Mouse (Mus musculus) liver, embryonic 15.5 days (tissue): ENCODE measurements around the gene Cyp2g1. TPM values are rescaled to one million over a fixed set of nuclear protein-coding genes. Genes with fewer than 3 reads are reported as not detected.

Source experiments
- ATAC-seq: fragments of 200-750 bp; cut with Nextera tagmentation; 2 replicates; pipeline ENCODE4 v1.8.0; 2017; ENCODE audit warnings: moderate number of reproducible peaks, mild to moderate bottlenecking, moderate library complexity; ENCODE audit not compliant: insufficient read depth
- H3K27ac ChIP-seq: fragments of 300-500 bp; sonication (generic); replicated peaks from 2 replicates; pipeline ENCODE4 v1.5.1; 2015; ENCODE audit warnings: mild to moderate bottlenecking, inconsistent platforms
- H3K27me3 ChIP-seq: fragments of 300-500 bp; sonication (generic); 2 replicates; pipeline ENCODE4 v1.6.1; 2015; ENCODE audit warnings: mild to moderate bottlenecking, inconsistent platforms
- H3K36me3 ChIP-seq: fragments of 300-500 bp; sonication (generic); replicated peaks from 2 replicates; pipeline ENCODE4 v1.6.1; 2015; ENCODE audit warnings: moderate library complexity, mild to moderate bottlenecking, inconsistent platforms
- H3K4me1 ChIP-seq: fragments of 300-500 bp; sonication (generic); replicated peaks from 2 replicates; pipeline ENCODE4 v1.6.1; 2015; ENCODE audit warnings: inconsistent platforms
- H3K4me2 ChIP-seq: fragments of 300-500 bp; sonication (generic); 2 replicates; pipeline ENCODE4 v1.6.1; 2015; ENCODE audit warnings: moderate library complexity, mild to moderate bottlenecking, inconsistent platforms
- H3K4me3 ChIP-seq: fragments of 300-500 bp; sonication (generic); replicated peaks from 2 replicates; pipeline ENCODE4 v1.5.1; 2015; ENCODE audit warnings: mild to moderate bottlenecking, inconsistent platforms
- H3K9ac ChIP-seq: fragments of 300-500 bp; sonication (generic); 2 replicates; pipeline ENCODE4 v1.6.1; 2015; ENCODE audit warnings: moderate library complexity, mild to moderate bottlenecking, inconsistent platforms
- H3K9me3 ChIP-seq: fragments of 300-500 bp; sonication (generic); replicated peaks from 2 replicates; pipeline ENCODE4 v1.6.1; 2016; ENCODE audit warnings: inconsistent platforms
- WGBS: fragments of 180-500 bp; shearing (Covaris S2); methylation state at CpG from one replicate; pipeline ENCODE4 v1.1.7; 2015; ENCODE audit warnings: mixed read lengths; ENCODE audit not compliant: insufficient replicate concordance; 5-methylcytosine and 5-hydroxymethylcytosine counted together
- polyA plus RNA-seq: library from polyadenylated mRNA; unstranded; fragments of >200 nt; fragmentation: Nextera tagmentation; extraction: Ambion mirVana; gene quantifications from 2 replicates; pipeline ENCODE4 v1.2.1, GENCODE M21; 2015

Gene Cyp2g1
- polyA plus RNA-seq = not detected in 2 replicates

DNA sequence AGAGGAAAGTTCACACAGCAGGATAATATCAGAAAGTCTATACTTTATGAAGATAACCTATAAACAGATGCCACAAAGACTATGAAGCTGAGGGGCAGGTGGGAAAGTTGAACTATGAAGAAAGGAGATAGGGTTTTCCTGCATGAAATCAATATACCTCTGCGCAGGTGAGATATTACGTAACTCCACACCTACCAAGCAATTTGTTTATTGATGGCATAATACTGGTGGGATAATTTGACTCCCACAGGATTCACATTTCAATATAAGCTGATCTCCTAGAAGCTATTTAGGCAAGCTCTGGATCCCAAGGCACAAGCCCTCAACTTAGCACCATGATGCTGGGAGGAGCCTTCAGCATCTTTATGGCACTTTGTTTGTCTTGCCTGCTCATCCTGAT lies at the start of gene Cyp2g1:
TSS of gene Cyp2g1 (plus strand) at position 301 of the 400 bp plus-strand sequence.
- 60% methylated on average over 2 of the region's 2 CpGs for WGBS
- Histone ChIP-seq H3K4me2 (no peak within 1 kb of the TSS), H3K4me1 (no peaks in the 10 kb centered on the region)

DNA sequence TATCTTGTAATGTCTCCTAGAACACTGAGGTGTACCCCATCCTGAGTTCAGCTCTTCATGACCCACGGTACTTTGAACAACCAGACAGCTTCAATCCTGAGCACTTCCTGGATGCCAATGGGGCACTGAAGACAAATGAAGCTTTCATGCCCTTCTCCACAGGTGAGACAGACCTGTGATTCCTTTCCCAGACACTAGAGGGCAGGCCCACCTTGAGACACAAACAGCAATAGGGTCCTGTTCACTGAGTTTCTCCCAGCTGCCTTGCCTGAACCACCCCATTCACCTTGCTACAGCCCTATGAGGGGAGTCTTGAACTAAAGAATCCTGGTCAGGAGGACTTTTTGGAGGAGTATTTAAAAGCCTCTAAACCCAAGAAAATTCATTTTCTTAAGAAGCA lies 41.6 kb upstream of the Cyp2g1 start:
- H3K27ac ChIP-seq = no peak overlapping the region
- no peak overlapping the region for H3K9ac ChIP-seq
- no peak overlapping the region for H3K4me2 ChIP-seq
- WGBS = 39% methylated on average over 1 of the region's 1 CpGs
- no peaks in the 10 kb centered on the region for H3K9me3 ChIP-seq
- no peaks in the 10 kb centered on the region for H3K4me1 ChIP-seq
- no peak for ATAC-seq
- no peak overlapping the region for H3K4me3 ChIP-seq
- no peaks in the 10 kb centered on the region for H3K27me3 ChIP-seq
- H3K36me3 ChIP-seq = no peaks in the 10 kb centered on the region

More for the DNA sequence above, at the start of gene Cyp2g1:
- H3K9me3 ChIP-seq = no peaks in the 10 kb centered on the region; the same call in 1 of the 2 replicates
- no peaks in the 10 kb centered on the region for H3K27me3 ChIP-seq
- ATAC-seq = no peak
- no peak within 1 kb of the TSS for H3K4me3 ChIP-seq
- no peak within 1 kb of the TSS for H3K9ac ChIP-seq
- H3K36me3 ChIP-seq = no peaks in the 10 kb centered on the region
- no peak within 1 kb of the TSS for H3K27ac ChIP-seq

DNA sequence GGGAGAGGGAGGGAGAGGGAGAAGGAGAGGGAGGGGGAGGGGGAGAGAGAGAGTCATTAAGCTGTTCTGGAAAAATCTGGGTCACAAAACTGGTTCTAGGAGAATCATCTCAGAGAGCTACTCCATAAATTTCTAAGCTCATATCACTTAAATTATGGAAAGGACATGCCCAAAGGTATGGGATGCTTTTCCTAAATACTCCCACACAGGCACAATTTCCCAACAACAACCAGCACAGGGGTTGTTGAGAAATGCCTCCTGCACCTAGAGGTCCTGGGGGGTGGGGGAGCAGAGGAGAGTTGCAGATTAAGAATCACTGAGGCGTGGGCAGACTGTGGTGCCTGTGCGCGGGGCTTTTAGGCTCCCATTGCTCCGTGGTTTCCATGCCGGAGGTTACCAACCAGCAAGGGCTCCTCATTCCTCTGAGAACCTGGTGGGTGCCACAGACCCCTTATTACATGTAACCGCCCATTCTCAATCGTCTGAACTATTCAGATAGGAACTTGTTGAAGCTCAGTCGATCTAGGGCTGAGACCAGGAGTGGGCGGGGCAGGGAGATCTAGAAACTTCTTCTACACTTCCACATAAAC lies 38.7 kb upstream of the Cyp2g1 start:
- WGBS = 57% methylated on average over 9 of the region's 9 CpGs
- no peak for ATAC-seq
- no peak overlapping the region for H3K4me2 ChIP-seq
- no peaks in the 10 kb centered on the region for H3K36me3 ChIP-seq
- no peak overlapping the region for H3K27ac ChIP-seq
- H3K4me3 ChIP-seq = no peak overlapping the region
- H3K9ac ChIP-seq = no peak overlapping the region
- H3K9me3 ChIP-seq = no peaks in the 10 kb centered on the region
- no peaks in the 10 kb centered on the region for H3K4me1 ChIP-seq
- H3K27me3 ChIP-seq = no peaks in the 10 kb centered on the region

DNA sequence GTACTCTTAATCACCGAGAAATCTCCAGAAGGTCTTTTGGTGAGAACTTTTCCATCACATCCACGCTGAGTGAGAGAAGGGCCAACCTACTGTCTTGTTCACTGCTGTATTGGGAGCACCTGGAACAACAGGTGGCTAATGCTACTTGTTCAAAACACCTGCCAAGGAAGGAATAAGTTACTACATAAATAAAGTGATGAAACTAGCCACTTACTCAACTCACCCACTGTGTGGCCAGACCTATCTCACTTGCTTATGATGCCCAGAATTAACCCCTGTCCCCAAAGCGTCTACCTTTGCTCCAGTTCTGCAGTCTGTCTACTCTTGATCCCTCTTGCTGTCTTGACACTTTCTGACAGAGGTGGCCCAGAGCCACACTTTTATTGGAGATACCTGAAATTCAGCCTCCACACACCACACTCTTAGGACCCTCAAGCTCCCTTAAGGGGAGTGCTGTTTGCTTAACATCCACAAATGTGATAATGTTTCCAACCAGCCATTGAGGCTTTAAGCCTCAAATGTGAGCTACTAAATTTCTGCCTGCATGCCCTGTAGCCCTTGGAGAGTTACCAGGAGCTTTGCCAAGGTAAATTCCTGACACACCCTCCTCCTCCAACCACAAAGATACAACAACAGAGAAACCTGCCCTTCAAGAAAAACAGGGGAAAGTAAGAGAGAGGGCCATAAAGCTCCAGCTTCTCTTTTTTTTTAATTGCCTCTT lies 35.7 kb upstream of the Cyp2g1 start:
- no peaks in the 10 kb centered on the region for H3K27me3 ChIP-seq
- H3K9ac ChIP-seq = no peak overlapping the region
- no peaks in the 10 kb centered on the region for H3K9me3 ChIP-seq
- no peaks in the 10 kb centered on the region for H3K36me3 ChIP-seq
- no peak overlapping the region for H3K27ac ChIP-seq
- no peaks in the 10 kb centered on the region for H3K4me1 ChIP-seq
- H3K4me3 ChIP-seq = no peak overlapping the region
- no peak overlapping the region for H3K4me2 ChIP-seq
- 47% methylated on average over 3 of the region's 3 CpGs for WGBS
- ATAC-seq = no peak

DNA sequence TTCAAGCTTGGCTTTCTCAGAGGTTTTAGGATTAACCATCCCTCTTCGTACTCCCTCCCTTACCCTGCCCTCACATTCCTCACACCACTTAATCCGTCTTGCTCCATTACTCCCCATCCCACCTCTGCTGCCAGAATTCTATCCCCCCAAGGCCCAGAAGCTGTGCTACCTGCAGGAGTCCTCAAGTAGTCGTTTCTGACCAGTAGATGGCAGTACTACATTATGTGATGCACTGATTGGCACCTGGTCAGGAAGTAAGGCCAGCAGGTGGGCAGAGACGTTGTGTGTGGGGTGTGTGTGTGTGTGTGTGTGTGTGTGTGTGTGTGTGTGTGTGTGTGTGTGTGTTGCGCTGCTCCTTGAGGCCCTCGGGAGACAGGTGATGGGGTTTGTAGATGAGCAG lies 32.8 kb upstream of the Cyp2g1 start:
- Histone ChIP-seq H3K9me3 (no peaks in the 10 kb centered on the region), H3K4me2 (no peak overlapping the region), H3K27me3 (no peaks in the 10 kb centered on the region), H3K4me1 (no peaks in the 10 kb centered on the region), H3K4me3 (no peak overlapping the region), H3K36me3 (no peaks in the 10 kb centered on the region), H3K27ac (no peak overlapping the region), H3K9ac (no peak overlapping the region)
- 18% methylated on average over 6 of the region's 6 CpGs for WGBS
- no peak for ATAC-seq

DNA sequence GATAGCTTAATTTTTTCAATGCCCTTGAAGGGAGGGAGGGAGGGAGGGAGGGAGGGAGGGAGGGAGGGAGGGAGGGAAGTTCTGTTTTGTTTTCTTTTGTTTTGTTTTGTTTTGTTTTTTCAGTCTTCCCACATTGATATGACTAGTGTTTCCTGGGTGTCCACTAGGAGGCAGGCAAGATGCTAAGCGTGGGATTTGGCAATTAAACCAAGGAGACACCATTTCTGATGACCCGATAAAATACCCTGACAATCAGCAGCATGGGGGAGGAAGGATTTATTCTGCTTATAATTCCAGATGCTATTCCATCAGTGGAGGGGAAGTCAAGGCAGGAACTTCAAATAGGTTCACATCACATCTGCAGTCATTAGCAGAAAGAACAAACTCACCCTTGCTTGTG lies 30.9 kb upstream of the Cyp2g1 start:
- WGBS = 32% methylated on average over 2 of the region's 2 CpGs
- Histone ChIP-seq H3K4me3 (no peak overlapping the region), H3K36me3 (no peaks in the 10 kb centered on the region), H3K27me3 (no peaks in the 10 kb centered on the region), H3K9me3 (no peaks in the 10 kb centered on the region), H3K4me1 (no peaks in the 10 kb centered on the region), H3K27ac (no peak overlapping the region), H3K4me2 (no peak overlapping the region), H3K9ac (no peak overlapping the region)
- ATAC-seq = no peak

DNA sequence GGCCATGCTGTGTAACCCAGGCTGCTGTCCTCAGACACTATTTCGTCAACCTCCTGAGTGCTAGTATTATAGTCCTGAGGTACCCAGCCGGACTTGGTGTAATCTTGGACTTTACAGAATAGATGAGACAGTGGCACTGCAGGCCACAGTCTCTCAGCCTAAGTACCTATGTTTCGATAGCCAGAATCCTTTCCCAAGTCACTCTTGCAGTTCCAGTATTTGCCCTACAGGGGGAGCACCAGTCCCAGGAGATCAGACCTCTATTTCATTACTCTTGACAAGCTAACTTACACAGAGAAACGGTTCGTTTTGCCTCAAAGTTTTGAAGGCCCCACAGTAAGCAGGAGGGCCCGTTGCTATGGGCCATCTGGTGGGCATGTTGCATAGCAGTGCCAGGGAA lies 30.2 kb upstream of the Cyp2g1 start:
- Histone ChIP-seq H3K4me2 (no peak overlapping the region), H3K27me3 (no peaks in the 10 kb centered on the region), H3K4me1 (no peaks in the 10 kb centered on the region), H3K27ac (no peak overlapping the region), H3K36me3 (no peaks in the 10 kb centered on the region), H3K4me3 (no peak overlapping the region), H3K9me3 (no peaks in the 10 kb centered on the region), H3K9ac (no peak overlapping the region)
- WGBS = 24% methylated on average over 6 of the region's 6 CpGs
- ATAC-seq = no peak

DNA sequence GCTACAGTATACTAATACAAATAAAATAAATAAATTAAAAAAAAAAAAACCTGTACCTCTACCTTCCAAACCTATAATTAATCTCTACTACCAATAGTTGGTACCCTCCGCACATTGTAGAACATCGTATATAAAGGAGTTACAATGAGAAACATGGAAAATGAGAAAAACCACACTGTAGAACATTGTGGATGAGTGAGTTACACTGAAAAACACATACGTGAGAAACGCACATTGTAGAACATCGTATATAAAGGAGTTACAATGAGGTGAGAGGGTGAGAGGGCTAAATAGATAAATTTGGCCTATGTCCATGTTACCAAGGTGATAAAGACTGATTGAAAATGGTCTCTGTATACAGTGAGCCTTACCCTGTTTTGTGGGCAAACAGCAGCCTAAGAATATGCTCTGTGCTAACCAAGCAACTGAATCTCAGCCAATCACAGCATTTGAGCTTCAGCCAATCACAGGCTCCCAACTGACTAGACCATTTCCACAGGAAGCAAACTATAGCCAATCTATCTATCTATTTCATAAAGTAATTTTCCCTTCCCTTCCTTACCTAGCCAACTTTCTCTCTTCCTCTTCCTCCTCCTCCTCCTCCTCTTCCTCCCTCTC lies 28.8 kb upstream of the Cyp2g1 start:
- H3K27ac ChIP-seq = no peak overlapping the region
- H3K9ac ChIP-seq = no peak overlapping the region
- H3K9me3 ChIP-seq = no peaks in the 10 kb centered on the region
- H3K27me3 ChIP-seq = no peaks in the 10 kb centered on the region
- ATAC-seq = no peak
- 63% methylated on average over 5 of the region's 5 CpGs for WGBS
- H3K4me3 ChIP-seq = no peak overlapping the region
- no peak overlapping the region for H3K4me2 ChIP-seq
- H3K36me3 ChIP-seq = no peaks in the 10 kb centered on the region
- H3K4me1 ChIP-seq = no peaks in the 10 kb centered on the region

DNA sequence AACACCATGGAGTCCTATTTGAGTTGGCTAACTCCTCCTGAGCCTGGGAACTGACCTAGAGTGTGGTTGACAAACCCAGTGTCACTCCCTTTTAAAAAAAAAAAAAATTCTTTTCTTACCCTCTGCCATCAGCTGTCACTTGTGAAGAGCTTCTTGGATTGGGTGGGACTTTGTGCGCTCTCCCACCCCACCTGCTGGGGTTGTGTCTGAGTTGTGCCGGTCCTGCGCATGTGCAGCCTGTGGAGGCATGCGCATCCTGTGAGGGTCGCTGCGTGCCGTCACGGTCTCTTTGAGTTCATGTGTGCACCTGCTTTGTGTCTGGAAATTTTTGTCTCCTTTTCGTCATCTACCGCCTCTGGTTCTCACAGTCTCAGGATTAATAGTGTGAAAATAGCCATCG lies 28.2 kb upstream of the Cyp2g1 start:
- Histone ChIP-seq H3K9ac (no peak overlapping the region), H3K27me3 (no peaks in the 10 kb centered on the region), H3K4me2 (no peak overlapping the region), H3K4me3 (no peak overlapping the region), H3K4me1 (no peaks in the 10 kb centered on the region), H3K27ac (no peak overlapping the region), H3K36me3 (no peaks in the 10 kb centered on the region), H3K9me3 (no peaks in the 10 kb centered on the region)
- ATAC-seq = no peak
- 13% methylated on average over 11 of the region's 11 CpGs for whole genome bisulfite sequencing

DNA sequence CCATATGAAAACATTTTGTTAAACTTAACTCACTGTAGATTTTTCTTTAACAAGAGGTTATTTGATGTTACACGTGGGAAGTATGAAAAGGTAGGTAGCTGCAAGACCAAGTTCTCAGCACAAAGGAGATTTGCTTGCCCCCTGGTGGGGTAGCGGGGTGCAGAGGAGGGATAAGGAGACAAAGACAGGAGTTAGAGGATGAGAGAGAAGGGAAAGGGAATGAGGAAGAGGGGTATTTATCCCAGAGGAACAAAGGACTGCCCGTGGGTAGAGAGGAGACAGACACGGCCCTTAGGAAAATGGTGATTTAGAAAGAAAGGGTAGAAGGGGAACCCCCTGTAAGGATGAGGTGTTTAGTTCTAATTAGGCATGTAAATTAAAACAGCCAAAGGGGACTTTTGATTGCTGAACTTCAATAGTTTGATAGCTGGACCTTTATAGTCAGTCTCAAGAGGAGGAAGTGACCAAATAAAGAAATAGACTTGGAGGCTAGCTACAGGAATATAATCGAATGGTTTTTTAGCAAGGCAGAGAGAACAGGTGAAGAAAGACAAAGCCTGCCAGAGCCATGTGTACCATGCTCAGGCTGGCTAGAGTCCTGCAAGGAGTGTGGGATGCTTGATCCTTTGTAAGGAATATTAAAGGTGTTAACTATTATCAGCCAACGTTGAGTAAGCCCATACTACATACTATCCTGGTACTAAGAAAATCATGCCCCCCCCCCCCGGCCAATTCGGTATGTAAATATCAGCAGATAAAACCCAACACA lies 27.5 kb upstream of the Cyp2g1 start:
- Histone ChIP-seq H3K9ac (no peak overlapping the region), H3K36me3 (no peaks in the 10 kb centered on the region), H3K4me2 (no peak overlapping the region), H3K27me3 (no peaks in the 10 kb centered on the region), H3K9me3 (no peaks in the 10 kb centered on the region), H3K4me3 (no peak overlapping the region), H3K27ac (no peak overlapping the region), H3K4me1 (no peaks in the 10 kb centered on the region)
- WGBS = 17% methylated on average over 8 of the region's 8 CpGs
- no peak for ATAC-seq

DNA sequence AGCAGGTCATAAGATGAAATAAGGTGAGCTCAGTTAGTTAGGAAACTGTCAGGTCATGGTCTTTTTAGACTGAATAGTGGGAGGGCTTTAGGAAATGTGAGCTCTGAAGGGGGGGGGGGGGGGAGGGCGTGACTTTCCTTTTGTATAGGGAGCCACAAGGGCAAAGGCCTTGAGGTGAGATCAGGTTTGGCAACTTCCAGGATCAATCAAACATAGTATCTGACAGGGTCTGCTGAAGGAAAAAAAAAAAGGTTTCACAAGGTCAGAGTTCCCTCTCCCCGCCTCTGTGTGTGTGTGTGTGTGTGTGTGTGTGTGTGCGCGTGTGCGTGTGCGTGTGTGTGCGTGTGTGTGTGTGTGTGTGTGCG lies 26.9 kb upstream of the Cyp2g1 start:
- H3K27me3 ChIP-seq = no peaks in the 10 kb centered on the region
- H3K9ac ChIP-seq = no peak overlapping the region
- peak; percentile 57; the same call in 1 of the 2 replicates for ATAC-seq
- H3K4me1 ChIP-seq = no peaks in the 10 kb centered on the region
- no peaks in the 10 kb centered on the region for H3K36me3 ChIP-seq
- 48% methylated on average over 8 of the region's 8 CpGs for WGBS
- no peak overlapping the region for H3K4me3 ChIP-seq
- H3K27ac ChIP-seq = no peak overlapping the region
- no peaks in the 10 kb centered on the region for H3K9me3 ChIP-seq
- no peak overlapping the region for H3K4me2 ChIP-seq
